Mouse (Mus musculus) CH12.LX (cell line): Measurements from ENCODE around the gene 1700067K01Rik. TPM values are rescaled to one million over a fixed set of nuclear protein-coding genes. Genes with fewer than 3 reads are reported as not detected.

Source experiments
- DNase-seq: peaks from one replicate; pipeline ENCODE4 v3.0.0-alpha.2; 2013; ENCODE audit errors: extremely low read depth
- H3K27ac ChIP-seq: 2 replicates; pipeline ENCODE4 v1.5.1; 2012; ENCODE audit warnings: low read depth, mild to moderate bottlenecking, control low read depth, moderate library complexity; ENCODE audit not compliant: insufficient read depth
- H3K27me3 ChIP-seq: replicated peaks from 2 replicates; pipeline ENCODE3; 2012; ENCODE audit warnings: inconsistent platforms
- H3K36me3 ChIP-seq, 2 experiments: replicated peaks in 1 of 2; 2 replicates each; pipeline versions ENCODE3 to v1.6.1; 2012; ENCODE audit warnings: inconsistent platforms in 1 of 2, low read length in 1 of 2, mild to moderate bottlenecking in 1 of 2, mixed read lengths in 1 of 2, moderate library complexity in 1 of 2; ENCODE audit not compliant: control insufficient read depth in 1 of 2, insufficient read depth in 1 of 2
- H3K4me1 ChIP-seq, 2 experiments: 2 replicates each; pipeline ENCODE4 v1.6.1; 2012; ENCODE audit warnings: inconsistent platforms in 1 of 2, moderate library complexity in 1 of 2; ENCODE audit not compliant: insufficient read depth in 2 of 2, control insufficient read depth in 1 of 2
- H3K4me2 ChIP-seq: 2 replicates; pipeline ENCODE4 v1.6.1; 2012; ENCODE audit warnings: low read depth, mild to moderate bottlenecking, control low read depth; ENCODE audit not compliant: poor library complexity, insufficient read depth, severe bottlenecking
- H3K4me3 ChIP-seq, 3 experiments: fragments of 150-350 bp in 1 of 3; sonication (generic) in 1 of 3; replicated peaks in 1 of 3; 2 replicates each; pipeline versions ENCODE3 to v1.5.1; 2011 to 2012; ENCODE audit warnings: low read depth in 2 of 3, low read length in 2 of 3, mild to moderate bottlenecking in 2 of 3, moderate library complexity in 2 of 3, control low read depth in 1 of 3, improper control_type of control experiment in 1 of 3, inconsistent platforms in 1 of 3, mixed read lengths in 1 of 3; ENCODE audit not compliant: poor library complexity in 1 of 3
- H3K79me2 ChIP-seq: replicated peaks from 2 replicates; pipeline ENCODE4 v1.6.1; 2012; ENCODE audit warnings: mild to moderate bottlenecking, moderate library complexity; ENCODE audit not compliant: control insufficient read depth, poor library complexity, insufficient read depth, severe bottlenecking; ENCODE audit errors: extremely low read depth
- H3K9ac ChIP-seq: 2 replicates; pipeline ENCODE4 v1.6.1; 2012; ENCODE audit warnings: low read depth, mild to moderate bottlenecking, control low read depth, moderate library complexity; ENCODE audit not compliant: insufficient read depth
- H3K9me3 ChIP-seq: replicated peaks from 2 replicates; pipeline ENCODE3; 2012; ENCODE audit warnings: low read length, inconsistent platforms, mixed read lengths
- BHLHE40 ChIP-seq: IDR thresholded peaks from 2 replicates; pipeline ENCODE4 v1.6.1; 2011; ENCODE audit warnings: mild to moderate bottlenecking, low read depth, low read length, improper control_type of control experiment
- CHD1 ChIP-seq: IDR thresholded peaks from 2 replicates; pipeline ENCODE4 v1.6.1; 2012; ENCODE audit warnings: low read depth, low read length, improper control_type of control experiment, inconsistent platforms
- CHD2 ChIP-seq: IDR thresholded peaks from 2 replicates; pipeline ENCODE4 v1.6.1; 2011; ENCODE audit warnings: low read length, improper control_type of control experiment
- CTCF ChIP-seq, 2 experiments: IDR thresholded peaks in 1 of 2; conservative IDR thresholded peaks in 1 of 2; 2 replicates each; pipeline ENCODE4 v1.5.1; 2011 to 2012; ENCODE audit warnings: low read depth in 2 of 2, low read length in 2 of 2, improper control_type of control experiment in 1 of 2, inconsistent platforms in 1 of 2, mild to moderate bottlenecking in 1 of 2, moderate library complexity in 1 of 2
- E2F4 ChIP-seq: IDR thresholded peaks from 2 replicates; pipeline ENCODE4 v1.6.1; 2011; ENCODE audit warnings: low read depth, low read length, improper control_type of control experiment; ENCODE audit not compliant: insufficient replicate concordance
- ELF1 ChIP-seq: IDR thresholded peaks from 2 replicates; pipeline ENCODE4 v1.6.1; 2014; ENCODE audit warnings: low read depth, mild to moderate bottlenecking, inconsistent platforms, low read length, improper control_type of control experiment
- EP300 ChIP-seq: IDR thresholded peaks from 2 replicates; pipeline ENCODE4 v1.6.1; 2011; ENCODE audit warnings: low read length, improper control_type of control experiment
- ETS1 ChIP-seq: conservative IDR thresholded peaks from 2 replicates; pipeline ENCODE4 v1.6.1; 2012; ENCODE audit warnings: low read depth, mild to moderate bottlenecking, inconsistent platforms, low read length, improper control_type of control experiment, moderate library complexity
- GABPA ChIP-seq: IDR thresholded peaks from 2 replicates; pipeline ENCODE4 v1.6.1; 2012; ENCODE audit warnings: low read depth, low read length, improper control_type of control experiment, inconsistent platforms; ENCODE audit not compliant: insufficient replicate concordance
- HCFC1 ChIP-seq: IDR thresholded peaks from 2 replicates; pipeline ENCODE4 v1.6.1; 2012; ENCODE audit warnings: low read depth, mild to moderate bottlenecking, inconsistent platforms, low read length, improper control_type of control experiment
- IRF4 ChIP-seq: IDR thresholded peaks from 2 replicates; pipeline ENCODE4 v1.6.1; 2014; ENCODE audit warnings: low read depth, mild to moderate bottlenecking, inconsistent platforms, low read length, improper control_type of control experiment
- JUN ChIP-seq: IDR thresholded peaks from 2 replicates; pipeline ENCODE4 v1.6.1; 2011; ENCODE audit warnings: low read depth, mild to moderate bottlenecking, low read length, improper control_type of control experiment, moderate library complexity; ENCODE audit not compliant: insufficient read depth
- JUND ChIP-seq: conservative IDR thresholded peaks from 2 replicates; pipeline ENCODE4 v1.6.1; 2011; ENCODE audit warnings: low read depth, low read length, improper control_type of control experiment
- KAT2A ChIP-seq: IDR thresholded peaks from 2 replicates; pipeline ENCODE4 v1.6.1; 2012; ENCODE audit warnings: low read length, improper control_type of control experiment, inconsistent platforms; ENCODE audit not compliant: insufficient replicate concordance
- MAX ChIP-seq: IDR thresholded peaks from 2 replicates; pipeline ENCODE4 v1.6.1; 2011; ENCODE audit warnings: low read length, improper control_type of control experiment
- MAZ ChIP-seq: IDR thresholded peaks from 2 replicates; pipeline ENCODE4 v1.6.1; 2012; ENCODE audit warnings: low read depth, mild to moderate bottlenecking, inconsistent platforms, low read length, improper control_type of control experiment, moderate library complexity
- MEF2A ChIP-seq: IDR thresholded peaks from 2 replicates; pipeline ENCODE4 v1.6.1; 2014; ENCODE audit warnings: low read depth, mild to moderate bottlenecking, inconsistent platforms, low read length, improper control_type of control experiment, borderline replicate concordance
- MXI1 ChIP-seq: IDR thresholded peaks from 2 replicates; pipeline ENCODE4 v1.6.1; 2011; ENCODE audit warnings: mild to moderate bottlenecking, low read depth, low read length, improper control_type of control experiment
- MYC ChIP-seq: IDR thresholded peaks from 2 replicates; pipeline ENCODE4 v1.6.1; 2011; ENCODE audit warnings: low read depth, mild to moderate bottlenecking, improper control_type of control experiment, low read length
- NELFE ChIP-seq: IDR thresholded peaks from 2 replicates; pipeline ENCODE4 v1.6.1; 2011; ENCODE audit warnings: low read depth, low read length, improper control_type of control experiment
- NRF1 ChIP-seq: IDR thresholded peaks from 2 replicates; pipeline ENCODE4 v1.6.1; 2014; ENCODE audit warnings: low read depth, mild to moderate bottlenecking, inconsistent platforms, low read length, improper control_type of control experiment, moderate library complexity
- PAX5 ChIP-seq: IDR thresholded peaks from 2 replicates; pipeline ENCODE4 v1.6.1; 2012; ENCODE audit warnings: low read length, inconsistent platforms, mixed read lengths
- POLR2A ChIP-seq: IDR thresholded peaks from 2 replicates; pipeline ENCODE4 v1.6.1; 2011; ENCODE audit warnings: low read depth, mild to moderate bottlenecking, improper control_type of control experiment, low read length
- POLR2AphosphoS2 ChIP-seq: IDR thresholded peaks from 2 replicates; pipeline ENCODE4 v1.6.1; 2011; ENCODE audit warnings: low read depth, low read length, improper control_type of control experiment
- RAD21 ChIP-seq: IDR thresholded peaks from 2 replicates; pipeline ENCODE4 v1.6.1; 2011; ENCODE audit warnings: low read depth, mild to moderate bottlenecking, low read length, improper control_type of control experiment, moderate library complexity
- RCOR1 ChIP-seq: conservative IDR thresholded peaks from 2 replicates; pipeline ENCODE4 v1.6.1; 2012; ENCODE audit warnings: low read depth, mild to moderate bottlenecking, inconsistent platforms, low read length, improper control_type of control experiment
- SIN3A ChIP-seq: IDR thresholded peaks from 2 replicates; pipeline ENCODE4 v1.6.1; 2012; ENCODE audit warnings: low read length, improper control_type of control experiment, inconsistent platforms
- SMC3 ChIP-seq: IDR thresholded peaks from 2 replicates; pipeline ENCODE4 v1.6.1; 2011; ENCODE audit warnings: low read depth, low read length, improper control_type of control experiment
- TBP ChIP-seq: conservative IDR thresholded peaks from 2 replicates; pipeline ENCODE4 v1.6.1; 2011; ENCODE audit warnings: low read depth, low read length, improper control_type of control experiment
- TCF12 ChIP-seq: IDR thresholded peaks from 2 replicates; pipeline ENCODE4 v1.6.1; 2014; ENCODE audit warnings: low read depth, mild to moderate bottlenecking, inconsistent platforms, low read length, improper control_type of control experiment
- UBTF ChIP-seq: IDR thresholded peaks from 2 replicates; pipeline ENCODE4 v1.6.1; 2012; ENCODE audit warnings: low read depth, mild to moderate bottlenecking, inconsistent platforms, low read length, improper control_type of control experiment, moderate library complexity
- USF1 ChIP-seq: IDR thresholded peaks from 2 replicates; pipeline ENCODE4 v1.6.1; 2014; ENCODE audit warnings: low read depth, mild to moderate bottlenecking, inconsistent platforms, low read length, improper control_type of control experiment
- USF2 ChIP-seq: conservative IDR thresholded peaks from 2 replicates; pipeline ENCODE4 v1.6.1; 2011; ENCODE audit warnings: low read depth, low read length, improper control_type of control experiment
- ZC3H11A ChIP-seq: IDR thresholded peaks from 2 replicates; pipeline ENCODE4 v1.6.1; 2012; ENCODE audit warnings: low read depth, mild to moderate bottlenecking, inconsistent platforms, low read length, improper control_type of control experiment
- ZKSCAN1 ChIP-seq: IDR thresholded peaks from 2 replicates; pipeline ENCODE4 v1.6.1; 2012; ENCODE audit warnings: low read depth, inconsistent platforms, low read length, improper control_type of control experiment, borderline replicate concordance
- ZMIZ1 ChIP-seq: IDR thresholded peaks from 2 replicates; pipeline ENCODE4 v1.6.1; 2012; ENCODE audit warnings: low read depth, mild to moderate bottlenecking, inconsistent platforms, low read length, improper control_type of control experiment
- ZNF384 ChIP-seq: IDR thresholded peaks from 2 replicates; pipeline ENCODE4 v1.6.1; 2012; ENCODE audit warnings: low read depth, low read length, improper control_type of control experiment, inconsistent platforms
- dilution Hi-C: fragments of 300-500 bp; cut with MboI; formaldehyde crosslinking; loops from 2 replicates; pipeline ENCODE4 v1.14.3; 2020; ENCODE audit warnings: low sequenced_read_pairs; ENCODE audit not compliant: extremely low pct_unique_long_range_greater_than_20kb, extremely low pct_ligation_motif_present
- in situ Hi-C: fragments of 300-500 bp; cut with MboI; formaldehyde crosslinking; loops from 3 replicates; pipeline ENCODE4 v1.14.3; 2019; ENCODE audit warnings: low sequenced_read_pairs, low pct_ligation_motif_present, low pct_unique_long_range_greater_than_20kb, mixed read lengths
- polyA plus RNA-seq: library from polyadenylated mRNA; unstranded; fragments of >175 nt; gene quantifications from 2 replicates; pipeline ENCODE4 v1.2.1, GENCODE M21; 2012; ENCODE audit warnings: low read depth; ENCODE audit not compliant: insufficient read length
- total RNA-seq, 2 experiments: library from RNA; depleted of rRNA; stranded (reverse); fragments of 300-350 nt in 1 of 2; fragments of >200 nt in 1 of 2; gene quantifications; 2 replicates each; pipeline ENCODE4 v1.2.3; 2012 to 2014

1700067K01Rik gene
- total and polyA plus RNA-seq, 3 experiments, result 0.38 to 0.67 TPM; not detected in 1

DNA sequence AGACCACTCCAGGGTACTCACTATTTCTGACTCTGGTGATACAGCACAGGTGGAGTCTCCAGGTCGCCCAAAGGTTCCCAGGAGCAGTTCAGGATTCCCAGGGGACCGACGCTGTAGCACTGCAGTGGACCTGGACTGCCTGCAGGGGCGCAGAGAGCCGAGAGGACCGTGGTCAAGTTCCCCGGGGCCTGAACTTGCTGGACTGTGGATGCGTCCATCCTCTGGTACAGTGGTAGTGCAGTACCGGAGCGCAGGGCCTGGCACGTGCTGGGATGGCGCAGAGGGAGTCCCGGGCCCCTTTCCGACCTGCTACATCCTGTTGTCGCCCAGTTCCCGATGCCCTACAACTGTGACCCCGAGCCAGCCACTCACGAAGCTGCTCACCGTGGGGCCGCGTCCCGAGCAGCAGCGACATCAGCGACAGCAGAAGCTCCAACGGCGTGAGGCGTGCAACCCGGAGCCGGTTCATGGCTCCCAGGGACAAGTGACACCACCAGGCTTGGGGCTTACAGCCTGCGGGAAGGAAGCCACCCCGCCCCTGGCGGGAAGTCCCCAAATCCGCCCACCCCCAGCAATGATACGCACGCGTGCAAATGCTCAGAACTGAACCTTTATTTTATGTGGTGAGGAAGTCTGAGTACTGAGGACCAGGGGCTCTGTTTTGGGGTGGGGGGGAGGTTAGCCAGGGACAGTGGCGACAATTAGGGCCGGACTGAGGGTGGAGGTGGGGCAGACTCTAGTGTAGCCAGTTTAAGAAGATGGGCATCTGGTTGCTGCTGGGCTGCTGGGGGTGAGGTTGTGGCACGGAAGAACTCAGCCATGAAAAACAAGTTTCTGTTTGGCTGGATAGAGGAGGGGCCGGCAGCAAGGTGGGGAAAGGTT is 41.0 kb downstream of the 1700067K01Rik start, which contains the start of gene Il27ra:
TSS of gene Il27ra (minus strand) at position 524 of the 882 bp plus-strand sequence.
- Histone ChIP-seq H3K4me3 (peak within 1 kb of the TSS; percentile 44 to 66 (median 66)), H3K27me3 (peaks cover 9% of the 10 kb centered on the region), H3K9me3 (peaks cover 3% of the 10 kb centered on the region), H3K4me2 (peak within 1 kb of the TSS; percentile 79), H3K79me2 (no peaks in the 10 kb centered on the region), H3K27ac (no peak within 1 kb of the TSS), H3K4me1 (peaks cover 6 to 20% of the 10 kb centered on the region in 2 experiments), H3K36me3 (peaks cover 0 to 20% of the 10 kb centered on the region in 2 experiments), H3K9ac (peak within 1 kb of the TSS; percentile 59)
- peak; percentile 24; the same call in 1 of the 2 replicates for TF ChIP-seq IRF4
- no peak; the same call in 1 of the 2 replicates for TF ChIP-seq POLR2A
- peak; percentile 36 for TF ChIP-seq SMC3
- peak; percentile 72; the same call in 1 of the 2 replicates for TF ChIP-seq KAT2A
- TF ChIP-seq RCOR1, result no peak
- TF ChIP-seq SIN3A, result peak; percentile 50; the same call in 1 of the 2 replicates
- no peak for TF ChIP-seq ZC3H11A
- TF ChIP-seq HCFC1, result no peak
- no peak for TF ChIP-seq MEF2A
- peak; percentile 51 for TF ChIP-seq RAD21
- TF ChIP-seq TBP, result no peak
- no peak for TF ChIP-seq NELFE
- TF ChIP-seq CHD1, result no peak
- no peak for TF ChIP-seq EP300
- no peak for TF ChIP-seq ZMIZ1
- no peak for TF ChIP-seq USF2
- TF ChIP-seq ETS1, result no peak
- TF ChIP-seq ELF1, result no peak
- no peak for TF ChIP-seq MYC
- TF ChIP-seq JUND, result no peak
- TF ChIP-seq PAX5, result no peak
- no peak for TF ChIP-seq POLR2AphosphoS2
- no peak for TF ChIP-seq CHD2
- TF ChIP-seq BHLHE40, result peak; percentile 66
- TF ChIP-seq E2F4, result no peak
- TF ChIP-seq USF1, result no peak
- no peak for TF ChIP-seq MAX
- peak; percentile 53 to 78 for TF ChIP-seq CTCF (conservative IDR thresholded peaks at IDR 0.05 in 1 of 2, IDR thresholded peaks at IDR 0.05 in 1 of 2; ENCODE audit: low read depth in 2 of 2, low read length in 2 of 2)
- no peak for TF ChIP-seq JUN
- TF ChIP-seq NRF1, result peak; percentile 45
- no peak for TF ChIP-seq GABPA
- no peak for TF ChIP-seq ZNF384
- no peak for TF ChIP-seq UBTF
- TF ChIP-seq ZKSCAN1, result no peak
- TF ChIP-seq MAZ, result 0 out of 2 replicates have a peak, but pooled peaks have one; percentile 14
- peak; percentile 54; the same call in 1 of the 2 replicates for TF ChIP-seq MXI1
- no peak for TF ChIP-seq TCF12
- dilution Hi-C loops (no loop called here), in situ Hi-C loops (loop anchor here (25.0 kb wide), 1 partner anchor 295 kb away; no protein-coding TSS in a partner anchor)
- peak; percentile 58 for DNase-seq
